Comparison of ENCODE assay signal across 15 mouse cellular contexts in genomic region chr4:150591602-150592001, GRCm38 (mm10).
A peak's percentile ranks its signal among the peaks of the same experiment; 100 is the strongest.
DNase-seq lines count a peak whose midpoint lies in the region; ATAC-seq and TF ChIP-seq lines count a peak whose summit lies in the region.
"Had no signal": no experiment of that assay in that cellular context is flagged by ENCODE, and none has a peak within 500 bp of the region (broad histone marks: within the 10 kb centered on the region; RNA-seq: fewer than 3 reads in every experiment).

No protein-coding gene starts in this region.

- no peak for DNase-seq in lung, embryonic 14.5 days
- DNase-seq in lung, postnatal 36 days: no peak
- no peak for DNase-seq in embryonic facial prominence, embryonic 10.5 days (ENCODE audit: low spot score)
- no peak for DNase-seq in liver, embryonic 13.5 days
- no peak for DNase-seq in cerebellum, postnatal 10 days
- no peak for DNase-seq in frontal cortex, postnatal 25 days (ENCODE audit: low spot score in 2 of 2)
- DNase-seq: lung, postnatal 14 days; thymus, postnatal 4 days had no signal

- peaks cover 34% of the 10 kb centered on the region for H3K4me1 ChIP-seq in intestine, embryonic 15.5 days (replicated peaks)
- peaks cover 46% of the 10 kb centered on the region for H3K4me1 ChIP-seq in intestine, embryonic 16.5 days (ENCODE audit: control insufficient read depth, insufficient read depth, low read length)
- H3K4me1 ChIP-seq in lung, embryonic 14.5 days (ENCODE audit: insufficient read depth): peaks cover 44% of the 10 kb centered on the region
- peaks cover 58% of the 10 kb centered on the region for H3K4me1 ChIP-seq in embryonic facial prominence, embryonic 10.5 days
- H3K4me1 ChIP-seq in liver, embryonic 13.5 days (replicated peaks): peaks cover 95% of the 10 kb centered on the region

- H3K9ac ChIP-seq in intestine, embryonic 15.5 days: no peak overlapping the region
- H3K9ac ChIP-seq in intestine, embryonic 16.5 days (ENCODE audit: low read depth, low read length): no peak overlapping the region
- no peak overlapping the region for H3K9ac ChIP-seq in lung, embryonic 14.5 days
- H3K9ac ChIP-seq in liver, embryonic 13.5 days: no peak overlapping the region
- H3K9ac ChIP-seq: heart, embryonic 15.5 days; hindbrain, embryonic 15.5 days had no signal

- ATAC-seq in intestine, embryonic 15.5 days: no peak
- ATAC-seq in intestine, embryonic 16.5 days: no peak
- no peak for ATAC-seq in lung, embryonic 14.5 days (ENCODE audit: insufficient read depth)
- ATAC-seq in liver, embryonic 13.5 days (ENCODE audit: low read depth): no peak
- ATAC-seq: activated CD4-positive, CD25-positive, alpha-beta regulatory T cell, adult 4 months; CD4-positive, CD25-positive, alpha-beta regulatory T cell, adult 4 months had no signal

- 0 out of 2 replicates have a peak overlapping the region, but pooled peaks have one; percentile 18 for H3K27ac ChIP-seq in intestine, embryonic 15.5 days
- H3K27ac ChIP-seq in intestine, embryonic 16.5 days (ENCODE audit: low read length): no peak overlapping the region
- H3K27ac ChIP-seq in lung, embryonic 14.5 days (ENCODE audit: low read depth): peak overlapping the region; percentile 61
- H3K27ac ChIP-seq in embryonic facial prominence, embryonic 10.5 days (replicated peaks): 0 out of 2 replicates have a peak overlapping the region, but pooled peaks have one; percentile 12
- peak overlapping the region; percentile 74; the same call in 1 of the 2 replicates for H3K27ac ChIP-seq in liver, embryonic 13.5 days
- H3K27ac ChIP-seq: heart, embryonic 15.5 days had no signal

- WGBS in intestine, embryonic 15.5 days: 50% methylated on average over 4 of the region's 4 CpGs
- 57% methylated on average over 4 of the region's 4 CpGs for WGBS in intestine, embryonic 16.5 days
- WGBS in lung, embryonic 14.5 days: 40% methylated on average over 4 of the region's 4 CpGs
- WGBS in embryonic facial prominence, embryonic 10.5 days: 71% methylated on average over 4 of the region's 4 CpGs
- 71% methylated on average over 4 of the region's 4 CpGs for WGBS in liver, embryonic 13.5 days (ENCODE audit: insufficient replicate concordance)

- H3K27me3 ChIP-seq in intestine, embryonic 15.5 days (replicated peaks): no peaks in the 10 kb centered on the region
- no peaks in the 10 kb centered on the region for H3K27me3 ChIP-seq in intestine, embryonic 16.5 days (replicated peaks; ENCODE audit: control insufficient read depth, insufficient read depth, low read length)
- H3K27me3 ChIP-seq in lung, embryonic 14.5 days (ENCODE audit: insufficient read depth, low read length): no peaks in the 10 kb centered on the region
- H3K27me3 ChIP-seq in embryonic facial prominence, embryonic 10.5 days (replicated peaks; ENCODE audit: low read depth, poor library complexity, severe bottlenecking): no peaks in the 10 kb centered on the region
- no peaks in the 10 kb centered on the region for H3K27me3 ChIP-seq in liver, embryonic 13.5 days
- H3K27me3 ChIP-seq: heart, embryonic 15.5 days; hindbrain, embryonic 15.5 days had no signal

- no peak for TF ChIP-seq CTCF in lung, embryonic 14.5 days (IDR thresholded peaks at IDR 0.05; ENCODE audit: low read depth)

- H3K36me3 ChIP-seq in intestine, embryonic 15.5 days: no peaks in the 10 kb centered on the region
- no peaks in the 10 kb centered on the region for H3K36me3 ChIP-seq in intestine, embryonic 16.5 days (ENCODE audit: control insufficient read depth, insufficient read depth, low read length)
- no peaks in the 10 kb centered on the region for H3K36me3 ChIP-seq in lung, embryonic 14.5 days (ENCODE audit: insufficient read depth)
- no peaks in the 10 kb centered on the region for H3K36me3 ChIP-seq in embryonic facial prominence, embryonic 10.5 days (replicated peaks)
- no peaks in the 10 kb centered on the region for H3K36me3 ChIP-seq in liver, embryonic 13.5 days
- H3K36me3 ChIP-seq: heart, embryonic 15.5 days; hindbrain, embryonic 15.5 days had no signal

- H3K4me2 ChIP-seq in intestine, embryonic 15.5 days (replicated peaks): no peak overlapping the region
- no peak overlapping the region for H3K4me2 ChIP-seq in intestine, embryonic 16.5 days (ENCODE audit: low read depth, low read length)
- no peak overlapping the region for H3K4me2 ChIP-seq in lung, embryonic 14.5 days
- peak overlapping the region; percentile 38; the same call in 1 of the 2 replicates for H3K4me2 ChIP-seq in liver, embryonic 13.5 days
- H3K4me2 ChIP-seq: heart, embryonic 15.5 days; hindbrain, embryonic 15.5 days had no signal

- no peaks in the 10 kb centered on the region for H3K9me3 ChIP-seq in intestine, embryonic 15.5 days
- no peaks in the 10 kb centered on the region for H3K9me3 ChIP-seq in intestine, embryonic 16.5 days (ENCODE audit: control insufficient read depth, low read length)
- H3K9me3 ChIP-seq in lung, embryonic 14.5 days (ENCODE audit: low read depth, low read length): no peaks in the 10 kb centered on the region
- H3K9me3 ChIP-seq in embryonic facial prominence, embryonic 10.5 days: no peaks in the 10 kb centered on the region
- no peaks in the 10 kb centered on the region for H3K9me3 ChIP-seq in liver, embryonic 13.5 days (replicated peaks)
- H3K9me3 ChIP-seq: heart, embryonic 15.5 days; hindbrain, embryonic 15.5 days had no signal

- no peak overlapping the region for H3K4me3 ChIP-seq in intestine, embryonic 15.5 days (replicated peaks)
- H3K4me3 ChIP-seq in intestine, embryonic 16.5 days (ENCODE audit: low read length): no peak overlapping the region
- H3K4me3 ChIP-seq in lung, embryonic 14.5 days (ENCODE audit: low read depth, low read length): no peak overlapping the region
- H3K4me3 ChIP-seq in embryonic facial prominence, embryonic 10.5 days: no peak overlapping the region
- no peak overlapping the region for H3K4me3 ChIP-seq in liver, embryonic 13.5 days (replicated peaks)
- H3K4me3 ChIP-seq: heart, embryonic 15.5 days; hindbrain, embryonic 15.5 days; myocyte had no signal
